Mouse (Mus musculus): Measurements from ENCODE around the gene Ccdc38. TPM values are rescaled to one million over a fixed set of nuclear protein-coding genes. Genes with fewer than 3 reads are reported as not detected.
A peak's percentile ranks its signal among the peaks of the same experiment; 100 is the strongest.

Ccdc38 gene
- polyA plus RNA-seq, 1 experiment from 2014 or later, result 0.31 TPM

GRCm38 (mm10) chr10:93559786-93560185 lies 19.4 kb downstream of the Ccdc38 start:
- Histone ChIP-seq H3K27ac (replicated peaks) (no peak overlapping the region), H3K27me3 (ENCODE audit: low read depth, poor library complexity, severe bottlenecking) (no peaks in the 10 kb centered on the region), H3K4me1 (no peaks in the 10 kb centered on the region), H3K9me3 (replicated peaks) (no peaks in the 10 kb centered on the region), H3K4me3 (no peak overlapping the region), H3K36me3 (no peaks in the 10 kb centered on the region)
- no peak for DNase-seq (ENCODE audit: low spot score)
- WGBS, result 51% methylated on average over 9 of the region's 9 CpGs

- DNase-seq (ENCODE audit: low spot score), result no peak
- Histone ChIP-seq H3K36me3 (no peaks in the 10 kb centered on the region), H3K4me3 (no peak overlapping the region), H3K27ac (replicated peaks) (no peak overlapping the region), H3K9me3 (replicated peaks) (no peaks in the 10 kb centered on the region), H3K4me1 (no peaks in the 10 kb centered on the region), H3K27me3 (ENCODE audit: low read depth, poor library complexity, severe bottlenecking) (no peaks in the 10 kb centered on the region)
- WGBS, result 93% methylated on average over 14 of the region's 14 CpGs
These were observed 24.2 kb downstream of the Ccdc38 start for GRCm38 (mm10) chr10:93564518-93565090.

GRCm38 (mm10) chr10:93567066-93567465 lies 26.6 kb downstream of the Ccdc38 start:
- Histone ChIP-seq H3K27ac (replicated peaks) (no peak overlapping the region), H3K4me1 (no peaks in the 10 kb centered on the region), H3K9me3 (replicated peaks) (no peaks in the 10 kb centered on the region), H3K27me3 (ENCODE audit: low read depth, poor library complexity, severe bottlenecking) (no peaks in the 10 kb centered on the region), H3K4me3 (no peak overlapping the region), H3K36me3 (no peaks in the 10 kb centered on the region)
- WGBS, result 90% methylated on average over 10 of the region's 10 CpGs
- no peak for DNase-seq (ENCODE audit: low spot score)

GRCm38 (mm10) chr10:93567841-93568566 lies 27.6 kb downstream of the Ccdc38 start:
- H3K27ac ChIP-seq (replicated peaks), result no peak overlapping the region
- H3K4me3 ChIP-seq, result no peak overlapping the region
- no peaks in the 10 kb centered on the region for H3K27me3 ChIP-seq (ENCODE audit: low read depth, poor library complexity, severe bottlenecking)
- no peaks in the 10 kb centered on the region for H3K36me3 ChIP-seq
- 87% methylated on average over 11 of the region's 11 CpGs for WGBS
- no peaks in the 10 kb centered on the region for H3K9me3 ChIP-seq (replicated peaks)
- H3K4me1 ChIP-seq, result no peaks in the 10 kb centered on the region
- DNase-seq (ENCODE audit: low spot score), result no peak

GRCm38 (mm10) chr10:93568671-93569070 lies 28.2 kb downstream of the Ccdc38 start:
- H3K9me3 ChIP-seq (replicated peaks), result no peaks in the 10 kb centered on the region
- no peak for DNase-seq (ENCODE audit: low spot score)
- no peaks in the 10 kb centered on the region for H3K36me3 ChIP-seq
- no peaks in the 10 kb centered on the region for H3K4me1 ChIP-seq
- H3K27me3 ChIP-seq (ENCODE audit: low read depth, poor library complexity, severe bottlenecking), result no peaks in the 10 kb centered on the region
- no peak overlapping the region for H3K27ac ChIP-seq (replicated peaks)
- H3K4me3 ChIP-seq, result no peak overlapping the region
- WGBS, result 83% methylated on average over 6 of the region's 6 CpGs

GRCm38 (mm10) chr10:93572209-93572608 lies 31.8 kb downstream of the Ccdc38 start:
- no peaks in the 10 kb centered on the region for H3K9me3 ChIP-seq (replicated peaks)
- H3K27me3 ChIP-seq (ENCODE audit: low read depth, poor library complexity, severe bottlenecking), result no peaks in the 10 kb centered on the region
- no peaks in the 10 kb centered on the region for H3K4me1 ChIP-seq
- DNase-seq (ENCODE audit: low spot score), result no peak
- WGBS, result 61% methylated on average over 2 of the region's 2 CpGs
- H3K4me3 ChIP-seq, result no peak overlapping the region
- no peak overlapping the region for H3K27ac ChIP-seq (replicated peaks)
- no peaks in the 10 kb centered on the region for H3K36me3 ChIP-seq

- WGBS, result 71% methylated on average over 4 of the region's 4 CpGs
- Histone ChIP-seq H3K27ac (replicated peaks) (no peak overlapping the region), H3K9me3 (replicated peaks) (no peaks in the 10 kb centered on the region), H3K36me3 (peaks cover 4% of the 10 kb centered on the region), H3K27me3 (ENCODE audit: low read depth, poor library complexity, severe bottlenecking) (no peaks in the 10 kb centered on the region), H3K4me1 (no peaks in the 10 kb centered on the region), H3K4me3 (no peak overlapping the region)
- no peak for DNase-seq (ENCODE audit: low spot score)
These were observed 34.5 kb downstream of the Ccdc38 start for GRCm38 (mm10) chr10:93574966-93575365.

- H3K27me3 ChIP-seq (ENCODE audit: low read depth, poor library complexity, severe bottlenecking), result no peaks in the 10 kb centered on the region
- no peak overlapping the region for H3K4me3 ChIP-seq
- H3K27ac ChIP-seq (replicated peaks), result no peak overlapping the region
- H3K36me3 ChIP-seq, result peaks cover 6% of the 10 kb centered on the region
- H3K9me3 ChIP-seq (replicated peaks), result no peaks in the 10 kb centered on the region
- no peaks in the 10 kb centered on the region for H3K4me1 ChIP-seq
- 94% methylated on average over 8 of the region's 8 CpGs for WGBS
- no peak for DNase-seq (ENCODE audit: low spot score)
These were observed 35.5 kb downstream of the Ccdc38 start for GRCm38 (mm10) chr10:93575960-93576359.

GRCm38 (mm10) chr10:93577271-93577886 lies 36.9 kb downstream of the Ccdc38 start:
- no peak overlapping the region for H3K27ac ChIP-seq (replicated peaks)
- WGBS, result 68% methylated on average over 13 of the region's 13 CpGs
- H3K4me3 ChIP-seq, result no peak overlapping the region

GRCm38 (mm10) chr10:93588796-93589195 lies 48.4 kb downstream of the Ccdc38 start:
- peaks cover 18% of the 10 kb centered on the region for H3K4me1 ChIP-seq
- H3K36me3 ChIP-seq, result peaks cover 39% of the 10 kb centered on the region
- WGBS, result 3% methylated on average over 11 of the region's 11 CpGs
- peak overlapping the region; percentile 98 for H3K27ac ChIP-seq (replicated peaks)
- no peak for DNase-seq (ENCODE audit: low spot score)
- no peaks in the 10 kb centered on the region for H3K27me3 ChIP-seq (ENCODE audit: low read depth, poor library complexity, severe bottlenecking)
- no peaks in the 10 kb centered on the region for H3K9me3 ChIP-seq (replicated peaks)
- H3K4me3 ChIP-seq, result peak overlapping the region; percentile 90

More at GRCm38 (mm10) chr10:93577271-93577886, 36.9 kb downstream of the Ccdc38 start:
- DNase-seq (ENCODE audit: low spot score), result peak; percentile 60
- Histone ChIP-seq H3K27me3 (ENCODE audit: low read depth, poor library complexity, severe bottlenecking) (no peaks in the 10 kb centered on the region), H3K9me3 (replicated peaks) (no peaks in the 10 kb centered on the region), H3K36me3 (peaks cover 20% of the 10 kb centered on the region), H3K4me1 (no peaks in the 10 kb centered on the region)

- peak; percentile 94 for DNase-seq (ENCODE audit: low spot score)
- under 1% methylated on average over 63 of the region's 63 CpGs for WGBS
- Histone ChIP-seq H3K9me3 (replicated peaks) (no peaks in the 10 kb centered on the region), H3K36me3 (peaks cover 34% of the 10 kb centered on the region), H3K27ac (replicated peaks) (peak within 1 kb of the TSS; percentile 98), H3K4me1 (peaks cover 19% of the 10 kb centered on the region), H3K4me3 (peak within 1 kb of the TSS; percentile 90), H3K27me3 (ENCODE audit: low read depth, poor library complexity, severe bottlenecking) (no peaks in the 10 kb centered on the region)
These were observed 48.9 kb downstream of the Ccdc38 start, which contains the start of gene Snrpf for GRCm38 (mm10) chr10:93589281-93589848. Gene Snrpf (minus strand): TSS chr10:93589706.

GRCm38 (mm10) chr10:93592456-93592855 lies 52.0 kb downstream of the Ccdc38 start:
- Histone ChIP-seq H3K4me3 (no peak overlapping the region), H3K36me3 (peaks cover 3% of the 10 kb centered on the region), H3K27ac (replicated peaks) (no peak overlapping the region), H3K27me3 (ENCODE audit: low read depth, poor library complexity, severe bottlenecking) (no peaks in the 10 kb centered on the region), H3K9me3 (replicated peaks) (no peaks in the 10 kb centered on the region), H3K4me1 (peaks cover 21% of the 10 kb centered on the region)
- 59% methylated on average over 12 of the region's 12 CpGs for WGBS
- DNase-seq (ENCODE audit: low spot score), result no peak

All from midbrain, embryonic 10.5 days (tissue).